Mouse (Mus musculus) kidney, postnatal 4 days (tissue): ENCODE measurements around the gene Ttyh2.

Source experiments
- DNase-seq, 2 experiments: peaks; one replicate each; pipeline ENCODE4 v3.0.0; 2021; ENCODE audit warnings: mixed read lengths in 2 of 2

Ttyh2 gene

DNA sequence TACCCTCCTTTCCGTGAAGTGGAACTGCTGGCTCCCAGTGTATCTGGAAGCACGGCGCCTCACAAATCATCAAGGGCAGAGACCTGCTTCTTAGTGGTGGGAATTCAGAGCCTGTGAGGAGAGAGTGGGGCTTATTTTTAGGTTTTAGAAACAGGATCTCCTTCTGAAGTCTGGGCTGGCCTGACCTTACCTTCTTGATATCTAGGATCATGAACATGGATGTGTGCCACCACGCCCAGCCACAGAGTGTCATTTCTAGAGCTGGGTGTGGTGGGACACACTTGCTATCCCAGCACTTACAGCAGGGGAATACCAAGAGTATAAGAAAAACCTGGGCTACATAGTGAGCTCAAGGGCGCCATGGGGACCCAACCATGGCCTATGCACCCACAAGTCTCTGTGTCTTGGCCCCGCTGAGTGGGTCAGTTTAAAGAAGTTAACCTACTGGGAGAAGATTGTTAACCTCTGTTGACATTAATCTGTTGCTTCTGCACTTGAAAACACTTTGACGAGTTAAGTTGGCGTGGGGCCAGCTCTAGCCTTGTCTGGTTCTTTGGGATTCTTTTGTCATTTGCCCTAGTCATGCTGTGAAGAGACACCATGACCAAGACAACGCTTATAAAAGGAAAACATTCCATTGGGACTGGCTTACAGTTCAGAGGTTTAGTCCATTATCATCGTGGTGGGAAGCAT, 7.9 kb downstream of the Ttyh2 start:
- DNase-seq: no peak

DNA sequence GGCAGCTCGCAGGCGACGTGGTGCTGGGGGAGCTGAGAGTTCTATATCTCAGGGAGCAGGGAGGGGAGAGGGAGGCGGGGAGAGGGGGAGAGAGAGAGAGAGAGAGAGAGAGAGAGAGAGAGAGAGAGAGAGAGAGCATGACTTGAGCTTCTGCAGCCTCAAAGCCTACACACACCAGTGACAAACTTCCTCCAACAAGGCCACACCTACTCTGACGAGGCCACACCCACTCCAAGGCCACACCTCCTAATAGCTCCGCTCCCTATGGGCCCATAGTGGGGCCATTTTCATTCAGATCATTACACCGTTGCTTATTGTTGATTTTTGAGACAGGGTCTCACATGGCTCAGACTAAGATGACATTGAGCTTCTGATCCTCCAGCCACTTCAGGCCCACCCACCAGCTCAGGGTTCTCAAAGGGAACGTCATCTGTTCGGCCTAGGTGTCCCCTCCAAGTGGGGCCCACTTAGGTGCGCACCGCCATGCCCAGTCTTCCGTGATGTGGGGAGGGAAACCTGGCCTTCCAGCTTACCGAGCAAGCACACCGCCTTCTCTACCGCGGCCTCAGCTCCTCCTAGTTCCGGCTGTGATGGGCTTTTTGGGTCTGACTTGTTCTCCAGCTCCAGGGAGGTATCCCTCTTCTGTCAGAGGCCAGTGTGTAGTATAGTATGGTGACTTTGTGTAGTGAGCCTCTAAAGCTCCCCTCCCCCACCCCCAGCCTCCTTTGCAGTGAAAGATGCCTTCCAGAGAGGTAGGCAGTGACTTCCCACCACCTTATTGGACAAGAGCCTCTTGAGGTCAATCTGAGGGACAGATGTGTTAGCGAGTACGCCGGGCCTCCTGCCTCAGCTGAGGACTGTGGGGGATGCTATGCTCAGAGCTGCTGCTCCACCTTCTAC, 8.7 kb downstream of the Ttyh2 start:
- peak in 1 of 2 experiments; percentile 22 for DNase-seq

DNA sequence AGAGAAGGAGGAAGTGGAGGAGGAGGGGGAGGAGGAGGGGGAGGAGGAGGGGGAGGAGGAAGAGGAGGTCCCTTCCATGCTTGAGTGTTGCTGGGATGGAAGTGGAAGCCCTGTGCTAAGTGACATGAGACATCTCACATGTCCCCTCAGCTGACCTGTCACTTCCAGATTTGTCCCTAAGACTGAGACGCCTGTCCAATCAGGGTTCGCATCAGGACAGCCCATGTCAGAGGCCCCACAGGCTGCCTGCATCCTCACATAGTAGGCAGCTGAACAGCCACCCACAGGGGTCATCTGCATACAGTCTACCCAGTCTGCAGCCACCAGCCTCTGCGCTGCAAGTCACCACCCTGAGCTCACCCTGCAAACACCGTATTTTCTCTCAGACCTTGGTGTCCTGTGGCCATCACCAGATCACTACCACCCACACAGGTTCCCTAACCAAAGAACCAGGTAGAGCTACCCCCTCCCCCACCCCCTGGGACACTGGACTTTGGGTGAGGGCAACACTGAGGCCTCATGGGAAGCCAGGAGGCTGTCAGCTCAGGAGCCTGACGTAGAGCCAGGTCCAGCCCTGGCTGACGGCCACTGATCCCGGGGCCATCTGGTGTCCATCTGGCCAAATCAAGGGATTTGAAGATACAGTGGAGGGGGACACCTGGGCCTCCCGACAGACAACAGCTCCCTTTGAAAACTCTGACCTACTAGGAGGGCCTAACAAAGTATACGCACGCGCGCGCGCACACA, 9.6 kb downstream of the Ttyh2 start:
- peak; percentile 30 to 67 for DNase-seq

DNA sequence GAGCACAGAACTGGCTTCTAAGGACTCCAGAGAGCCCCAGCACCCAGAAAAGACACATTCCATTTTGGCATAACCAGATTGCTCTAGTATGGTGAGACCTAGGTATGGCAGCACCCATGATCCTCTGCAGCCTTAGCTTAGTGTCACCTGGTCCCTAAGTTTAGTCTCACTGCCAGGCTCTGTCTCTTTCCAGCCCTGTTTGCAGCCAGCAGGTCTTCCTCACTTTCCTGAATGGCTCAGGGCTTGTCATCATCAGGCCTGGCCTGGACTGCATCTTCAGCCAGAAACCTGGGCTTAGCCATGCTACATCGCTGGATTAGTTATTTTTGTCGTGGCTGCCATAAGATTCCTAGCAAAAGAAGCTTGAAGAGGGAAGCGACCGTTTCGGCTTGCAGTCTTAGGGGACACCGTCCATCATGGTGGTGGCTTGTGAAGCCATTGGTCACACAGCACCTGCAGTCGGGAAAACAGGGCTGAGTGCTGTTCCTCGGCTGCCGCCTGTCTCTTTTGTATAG, 10.4 kb downstream of the Ttyh2 start:
- no peak for DNase-seq

DNA sequence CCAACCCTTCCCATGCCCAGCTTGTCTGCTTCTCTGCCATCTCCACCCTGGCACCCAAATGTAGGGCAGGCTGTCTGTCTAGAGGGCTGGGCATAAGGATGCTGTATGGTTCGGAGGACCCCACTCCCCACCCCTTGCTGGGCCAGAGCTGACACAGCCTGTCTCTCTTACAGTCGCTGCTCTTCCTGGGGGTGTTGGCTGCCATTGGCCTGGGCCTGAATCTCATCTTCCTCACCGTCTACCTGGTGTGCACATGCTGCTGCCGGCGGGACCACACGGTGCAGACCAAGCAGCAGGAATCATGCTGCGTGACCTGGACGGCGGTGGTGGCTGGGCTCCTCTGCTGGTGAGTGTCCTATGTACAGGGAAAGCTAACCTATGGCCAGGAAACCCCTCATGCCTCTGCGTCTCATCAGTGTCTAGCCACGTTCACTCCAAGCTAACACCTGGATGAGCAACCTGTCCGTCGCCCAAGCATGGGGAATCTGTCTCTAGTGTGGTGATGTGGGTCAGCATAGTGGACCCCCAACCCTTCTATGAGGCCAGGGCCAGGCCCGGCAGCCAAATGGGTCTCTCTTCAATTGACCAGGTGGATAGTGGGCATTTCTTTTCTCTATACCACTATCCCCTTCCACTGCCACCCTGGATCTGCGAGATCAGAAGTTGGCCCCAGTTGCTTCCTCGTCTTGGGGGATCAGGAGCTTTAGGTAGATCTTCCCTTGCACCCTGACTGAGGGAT, 11.2 kb downstream of the Ttyh2 start:
- no peak for DNase-seq

DNA sequence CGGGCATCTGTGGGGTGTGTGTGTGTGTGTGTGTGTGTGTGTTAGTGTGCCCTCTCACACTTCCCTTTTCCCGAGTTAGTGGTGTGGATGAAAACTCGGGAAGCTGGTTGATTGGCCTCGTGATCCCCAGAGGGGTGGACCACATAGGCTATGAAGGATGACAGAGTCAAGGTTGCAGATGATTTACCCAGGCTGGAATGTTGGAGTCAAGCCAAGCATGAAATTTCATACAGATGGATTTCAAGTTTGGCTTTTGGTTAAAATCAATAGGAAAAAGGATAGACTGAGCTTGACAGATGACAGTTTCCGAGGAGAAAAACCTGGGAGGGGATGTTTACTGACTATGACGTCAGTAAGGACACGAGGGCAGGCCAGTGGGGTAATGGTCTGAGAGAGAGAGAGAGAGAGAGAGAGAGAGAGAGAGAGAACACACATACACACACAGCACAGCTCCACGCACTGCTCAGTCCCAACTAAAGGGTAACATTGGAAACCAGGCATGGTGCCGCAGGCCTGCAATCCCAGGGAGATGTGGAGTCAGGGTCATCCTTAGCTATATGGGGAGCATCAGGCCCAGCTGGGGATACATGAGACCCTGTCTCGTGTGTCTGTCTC, 12.4 kb downstream of the Ttyh2 start:
- peak; percentile 27 to 31 for DNase-seq

DNA sequence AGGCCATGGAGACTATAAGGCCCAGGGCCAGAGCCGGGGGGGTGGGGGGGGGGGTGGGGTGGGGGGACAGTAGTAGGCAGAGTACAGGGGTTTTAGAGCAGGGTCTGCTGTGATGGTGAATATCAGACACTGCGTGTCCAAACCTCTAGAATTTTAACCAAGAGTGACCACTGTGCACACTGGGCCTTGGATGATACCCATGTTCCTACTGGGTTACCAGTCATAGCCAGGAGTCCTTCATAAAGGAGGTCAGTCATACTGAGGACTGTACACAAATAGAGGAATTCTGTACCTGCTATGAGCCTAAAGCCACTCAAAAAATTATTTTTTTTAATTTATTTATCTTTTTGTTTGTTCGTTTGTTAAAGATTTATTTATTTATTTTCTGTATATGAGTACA, 13.5 kb downstream of the Ttyh2 start:
- no peak for DNase-seq

DNA sequence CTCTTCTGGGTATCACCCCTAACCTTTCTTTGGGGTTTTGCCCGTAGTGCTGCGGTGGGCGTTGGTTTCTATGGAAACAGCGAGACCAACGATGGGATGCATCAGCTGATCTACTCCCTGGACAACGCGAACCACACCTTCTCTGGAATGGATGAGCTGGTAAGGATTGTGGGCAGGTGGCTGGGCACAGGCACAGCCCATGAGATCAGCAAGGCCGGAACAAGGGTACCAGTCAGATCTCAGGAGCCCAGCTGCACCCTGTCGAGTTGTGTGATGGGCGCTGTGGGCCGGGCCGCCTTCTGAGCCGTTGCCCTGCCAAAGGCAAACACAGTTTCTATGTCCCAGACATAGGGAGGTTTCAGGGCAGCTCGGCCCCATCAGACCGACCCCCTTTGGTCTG, 15.0 kb downstream of the Ttyh2 start:
- no peak for DNase-seq

DNA sequence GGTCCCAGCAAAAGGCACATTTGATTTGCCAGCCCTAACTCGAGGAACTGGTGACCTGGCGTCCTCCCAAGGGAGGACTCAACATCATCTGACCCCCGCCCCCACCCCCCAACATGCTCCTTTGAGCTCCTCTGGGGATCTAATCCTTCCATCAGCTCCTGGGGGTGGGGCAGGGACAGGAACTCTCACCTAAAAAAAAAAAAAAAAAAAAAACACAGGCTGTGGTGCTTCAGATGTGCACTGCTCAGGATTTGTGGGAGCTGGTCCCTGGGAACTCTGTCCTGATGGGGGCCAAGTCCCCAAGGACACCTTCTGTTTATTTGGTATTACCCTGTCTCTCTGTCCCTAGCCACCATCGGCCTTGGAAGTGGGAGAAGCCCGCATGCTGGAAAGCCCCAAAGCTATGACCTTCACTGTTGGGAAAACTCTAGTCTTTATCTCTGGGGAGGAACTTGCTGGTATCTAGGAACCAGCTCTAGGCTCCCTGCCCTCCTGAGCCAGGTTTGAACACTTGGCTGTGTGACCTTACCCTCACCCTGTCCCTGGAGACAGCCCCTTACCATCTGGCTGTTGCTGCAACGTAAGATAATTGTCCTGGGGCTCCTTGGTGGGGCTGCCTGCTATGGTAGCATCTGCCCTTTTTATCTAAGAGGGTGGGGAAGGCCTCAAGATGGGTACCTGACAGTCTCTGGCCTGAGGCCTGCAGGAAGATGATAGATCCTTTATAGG, 16.4 kb downstream of the Ttyh2 start:
- no peak for DNase-seq

DNA sequence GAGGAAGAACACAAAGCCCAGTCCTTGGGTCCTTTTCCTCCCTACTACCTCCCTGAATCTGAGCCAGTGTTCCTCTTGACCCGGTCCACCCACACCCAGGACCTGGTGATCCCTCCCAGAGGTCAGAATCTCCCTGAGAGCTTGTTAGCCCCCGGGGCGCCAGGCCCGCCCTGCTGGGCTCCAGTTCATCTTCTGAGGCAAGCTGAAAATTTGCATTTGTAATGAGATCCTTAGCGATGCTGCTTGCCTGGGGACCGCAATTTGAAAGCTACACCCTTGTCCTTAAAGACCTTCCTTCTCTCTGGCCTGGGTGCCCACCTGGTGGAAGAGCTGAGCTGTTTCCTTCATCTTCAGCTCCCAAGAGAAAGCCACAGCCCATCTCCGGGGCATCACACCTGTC, 17.4 kb downstream of the Ttyh2 start:
- no peak for DNase-seq

DNA sequence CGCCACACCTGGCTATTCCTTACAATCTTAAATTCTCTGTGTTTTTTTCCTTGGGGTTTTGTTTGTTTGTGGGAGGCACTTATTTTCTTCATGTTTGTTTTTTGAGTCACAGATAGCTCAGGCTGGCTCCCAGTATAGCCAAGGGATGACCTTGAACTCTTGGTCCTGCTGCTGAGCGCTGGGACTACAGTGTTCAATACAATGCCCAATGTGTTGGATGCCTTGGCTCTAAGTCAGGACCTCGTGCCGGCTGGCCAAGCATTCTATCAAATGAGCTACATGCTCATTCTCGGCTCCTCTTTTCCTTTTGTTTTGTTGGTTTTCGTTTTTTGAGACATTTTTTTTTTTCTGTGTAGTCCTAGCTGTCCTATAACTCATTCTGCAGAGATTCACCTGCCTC, 18.2 kb downstream of the Ttyh2 start:
- no peak for DNase-seq

DNA sequence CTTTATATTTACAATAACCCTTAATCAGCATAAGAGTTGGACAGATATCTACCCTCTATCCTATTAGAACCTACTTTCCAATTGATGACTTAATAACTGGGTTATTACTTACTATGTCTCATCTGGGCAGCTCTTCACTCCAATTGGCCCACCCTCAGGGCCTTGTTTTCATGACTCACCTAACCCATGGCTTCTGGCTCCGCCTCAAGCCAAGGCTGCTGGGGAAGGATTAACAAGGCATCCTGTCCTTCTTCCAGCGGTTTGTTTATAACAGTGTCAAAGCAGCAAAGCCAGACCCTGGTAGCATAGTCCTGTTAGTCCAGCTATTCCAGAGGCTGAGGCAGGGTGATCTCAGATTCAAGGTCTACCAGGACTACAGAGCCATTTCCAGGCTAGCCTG, 19.2 kb downstream of the Ttyh2 start:
- DNase-seq: no peak

DNA sequence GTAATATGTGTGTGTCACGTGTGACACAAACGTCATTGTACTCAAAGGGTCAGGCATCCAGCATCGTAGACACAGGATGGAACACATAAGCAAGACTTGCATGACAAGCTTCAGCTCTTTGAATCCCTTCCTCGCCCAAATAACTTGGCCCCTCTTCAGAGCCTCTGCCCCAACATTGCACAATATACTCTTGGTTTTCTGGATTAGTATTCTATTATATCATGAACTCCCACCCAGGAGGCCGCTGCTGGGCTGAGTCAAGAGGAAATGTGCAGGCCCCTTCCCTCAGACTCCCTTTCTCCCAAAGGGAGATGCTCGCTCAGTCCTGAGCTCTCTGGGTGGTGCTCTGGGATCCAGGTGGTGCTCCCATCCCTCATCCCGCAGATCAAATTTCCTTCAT, 23.3 kb downstream of the Ttyh2 start:
- DNase-seq: no peak

DNA sequence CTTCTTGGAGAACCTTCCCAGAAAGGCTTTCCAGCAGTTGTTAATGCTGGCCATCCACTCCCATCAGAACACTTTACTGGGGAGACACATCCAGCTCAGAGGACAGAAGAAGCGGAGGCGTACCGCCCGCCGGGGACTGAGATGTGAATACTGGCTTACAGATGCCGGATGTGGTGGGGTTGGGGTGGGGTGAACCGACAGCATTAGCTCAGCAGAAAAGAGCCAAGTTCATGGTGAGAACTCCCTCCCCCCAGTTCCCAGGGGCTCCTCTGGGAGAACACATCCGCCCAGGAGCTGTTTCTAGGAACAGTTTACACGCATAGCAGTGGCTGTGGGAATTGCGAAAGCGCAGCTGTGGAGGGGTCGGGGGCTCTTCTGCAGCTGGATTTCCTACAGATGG, 24.3 kb downstream of the Ttyh2 start:
- peak; percentile 70 to 83 for DNase-seq

DNA sequence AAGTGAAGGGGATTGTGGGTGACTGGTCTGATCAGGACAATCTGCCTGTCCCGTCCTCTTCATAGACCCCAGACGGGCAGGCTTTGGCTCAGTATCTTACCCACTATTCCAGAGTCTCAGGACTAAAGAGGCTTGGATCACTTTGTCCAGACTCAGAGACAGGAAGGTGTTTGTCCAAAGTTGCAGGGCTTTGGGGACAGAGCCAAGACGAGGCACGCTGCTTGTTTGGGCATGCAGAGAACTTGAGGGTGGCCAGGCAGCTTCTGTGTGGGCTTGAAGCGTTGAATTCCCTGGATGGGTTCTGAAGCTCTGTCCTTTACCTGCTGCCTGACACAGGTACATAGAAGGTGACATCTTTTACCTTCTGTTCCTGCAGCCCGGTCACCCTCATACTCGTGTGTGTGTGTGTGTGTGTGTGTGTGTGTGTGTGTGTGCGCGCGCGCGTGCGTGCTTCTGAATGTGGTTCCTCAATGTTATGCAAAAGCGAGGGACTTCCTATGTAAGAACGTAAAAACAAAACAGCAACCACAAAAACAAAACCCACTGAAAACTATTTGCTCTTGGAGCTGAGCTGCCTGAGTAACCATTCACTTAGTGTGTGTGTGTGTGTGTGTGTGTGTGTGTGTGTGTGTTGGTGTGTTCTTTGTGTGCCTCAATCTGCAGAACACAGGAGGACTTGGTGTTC, 27.2 kb downstream of the Ttyh2 start:
- DNase-seq: no peak

DNA sequence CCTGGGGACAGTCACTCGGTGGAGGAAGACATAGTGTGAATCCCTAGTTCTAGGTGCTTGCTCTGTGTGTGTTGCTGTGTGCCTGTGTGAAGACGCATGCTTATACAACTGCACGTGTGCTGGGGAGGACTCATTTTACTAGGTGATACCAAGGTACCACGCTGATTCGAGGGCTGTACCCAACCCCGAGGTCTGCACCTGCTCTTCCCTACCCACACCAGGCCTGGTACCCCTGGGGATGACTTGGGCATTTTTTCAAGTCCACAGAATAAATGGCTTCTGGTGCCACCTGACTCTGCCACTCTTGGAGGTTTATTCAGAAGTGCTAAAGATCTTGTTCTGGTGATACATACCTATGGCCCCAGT, 27.7 kb downstream of the Ttyh2 start:
- DNase-seq: no peak

DNA sequence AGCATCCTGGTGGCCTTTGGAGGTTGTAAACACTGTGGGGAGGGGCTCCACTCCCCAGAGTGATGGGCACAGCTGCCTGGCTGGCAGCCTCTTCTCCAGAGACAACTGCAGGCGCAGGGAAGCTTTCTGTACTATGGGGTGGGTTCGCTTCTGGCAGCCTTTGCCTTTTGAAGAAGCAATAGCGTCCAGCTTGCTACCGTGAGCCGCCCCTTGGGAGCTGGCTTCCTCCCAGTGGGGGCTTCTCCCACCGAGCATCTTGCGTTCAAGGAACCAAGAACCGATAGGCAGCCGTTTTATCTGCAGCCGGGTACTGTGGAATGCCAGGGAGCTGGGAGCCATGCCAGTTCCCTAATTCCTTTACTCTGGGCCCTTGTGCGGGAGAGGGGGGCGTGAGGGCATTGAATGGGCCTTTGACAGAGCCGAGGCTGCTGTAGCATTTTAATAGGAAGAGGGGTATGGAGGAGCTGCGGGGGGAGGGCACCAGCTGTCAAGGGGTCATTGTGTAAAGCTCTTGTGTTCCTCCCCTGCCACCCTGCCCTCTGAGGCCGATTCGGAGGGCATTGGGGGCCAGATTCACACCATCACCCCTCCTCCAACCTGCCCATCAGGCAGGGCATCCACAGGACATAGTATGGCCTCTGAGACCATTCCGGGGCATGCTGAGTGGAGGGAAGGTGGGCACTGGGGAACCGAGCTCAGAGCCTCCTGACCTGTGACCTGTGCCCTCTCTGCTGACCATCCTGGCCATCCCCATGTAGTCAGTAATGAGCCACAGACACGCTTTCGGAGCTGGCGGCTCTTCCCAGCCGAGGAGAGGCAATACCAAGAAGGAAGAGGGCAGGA, 29.1 kb downstream of the Ttyh2 start:
- no peak for DNase-seq

DNA sequence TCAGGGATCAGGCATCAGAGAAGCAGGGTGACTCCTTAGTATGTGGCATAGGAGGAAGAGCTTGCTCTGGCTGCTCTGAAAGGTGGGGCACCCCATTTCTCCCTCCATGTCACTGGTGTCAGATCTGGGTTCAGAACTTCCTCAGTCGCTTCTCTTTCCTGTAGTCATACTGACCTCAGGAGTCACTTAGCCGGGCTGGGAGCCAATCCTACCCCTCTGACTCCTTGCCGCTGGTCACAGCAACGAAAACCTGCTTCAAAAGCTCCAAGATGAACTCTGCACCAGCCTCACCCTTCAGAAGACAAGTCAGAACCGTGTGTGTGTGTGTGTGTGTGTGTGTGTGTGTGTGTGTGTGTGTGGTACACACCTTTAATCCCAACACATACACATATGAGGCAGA, 31.1 kb downstream of the Ttyh2 start:
- DNase-seq: no peak

DNA sequence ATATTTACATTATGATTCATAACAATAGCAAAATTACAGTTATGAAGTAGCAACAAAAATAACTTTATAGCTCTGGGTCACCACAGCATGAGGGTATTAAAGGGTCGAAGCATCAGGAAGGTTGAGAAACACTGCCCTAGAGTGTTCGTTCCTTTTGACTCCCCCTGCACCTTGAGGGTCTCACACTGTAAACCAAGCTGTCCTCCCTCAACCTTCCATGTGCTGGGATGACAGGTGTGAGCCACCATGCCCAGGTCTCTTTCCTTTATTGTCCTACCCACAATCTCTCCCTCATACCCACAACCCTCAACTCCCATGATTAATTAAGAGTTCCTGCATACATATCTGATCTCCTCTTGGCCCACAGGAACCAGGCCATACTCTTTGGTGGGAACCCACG, 36.2 kb downstream of the Ttyh2 start:
- no peak for DNase-seq

DNA sequence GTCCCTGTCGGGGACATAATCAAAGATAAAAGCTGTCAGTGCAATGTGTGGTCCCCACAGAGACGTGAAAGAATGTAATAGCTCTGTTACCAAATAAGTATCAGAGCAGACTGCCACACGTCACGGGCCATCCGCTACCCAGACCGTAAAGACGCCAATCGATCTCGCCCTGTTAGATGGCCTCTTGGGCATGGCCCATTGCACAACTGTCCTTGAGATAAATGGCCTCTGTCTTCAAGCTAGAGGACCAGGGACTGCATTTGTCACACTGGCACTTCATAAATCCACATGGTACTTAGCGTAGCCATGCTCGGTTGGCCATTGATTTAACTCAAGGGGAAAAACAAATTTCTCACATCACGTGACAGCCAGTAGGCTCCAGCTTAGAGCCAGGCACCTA, 36.6 kb downstream of the Ttyh2 start:
- DNase-seq: no peak
